Mouse (Mus musculus): ENCODE data around the gene Tldc2.

The Tldc2 gene

DNA sequence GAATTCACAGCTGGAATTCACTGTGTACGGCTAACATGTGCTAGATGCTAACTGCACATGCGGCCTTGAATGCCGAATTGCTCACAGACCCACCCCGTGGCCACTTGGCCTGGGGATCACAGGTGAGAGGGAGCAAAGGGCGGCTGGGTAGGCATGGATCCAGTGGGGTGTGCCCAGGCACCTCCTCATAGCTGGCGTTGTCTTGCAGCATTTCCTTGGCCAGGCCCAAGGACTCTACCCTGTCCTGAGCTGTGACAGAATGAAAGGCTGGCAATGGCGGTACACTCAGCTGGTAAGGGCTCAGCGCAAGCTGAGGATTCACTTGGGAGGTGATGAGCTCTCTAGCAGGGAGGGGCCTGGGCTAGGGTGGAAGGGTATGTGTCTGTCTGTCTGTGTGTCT, at the start of gene Tldc2:
Gene Tldc2, plus strand, starts transcription at position 260 of the 400 bp plus-strand sequence.
- in situ Hi-C loops (cut with MseI, MboI): no loop called here

DNA sequence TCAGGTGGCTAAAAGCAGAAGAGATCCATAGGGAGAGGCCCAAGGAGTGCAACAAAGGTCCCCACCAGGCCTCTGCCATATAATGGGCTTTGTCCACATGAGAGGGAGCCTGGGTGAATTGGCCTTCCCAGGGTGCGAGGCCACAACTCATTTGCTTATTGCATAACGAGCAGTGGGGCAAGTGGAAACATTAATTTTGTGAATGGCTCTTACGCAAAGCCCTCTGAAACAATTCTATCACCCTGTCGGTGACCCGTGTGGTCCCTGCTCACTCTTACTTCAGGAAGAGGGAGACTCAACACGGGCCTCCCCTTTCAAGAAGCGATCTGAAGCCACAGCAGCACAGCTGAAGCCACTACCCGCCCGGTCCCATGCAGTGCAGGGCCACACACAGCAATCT, 49.6 kb upstream of the Tldc2 start:
- in situ Hi-C loops (cut with MseI, MboI): loop anchor here in 1 of 2 experiments (10.0 kb wide), 1 partner anchor 133 kb away; no protein-coding TSS in a partner anchor

DNA sequence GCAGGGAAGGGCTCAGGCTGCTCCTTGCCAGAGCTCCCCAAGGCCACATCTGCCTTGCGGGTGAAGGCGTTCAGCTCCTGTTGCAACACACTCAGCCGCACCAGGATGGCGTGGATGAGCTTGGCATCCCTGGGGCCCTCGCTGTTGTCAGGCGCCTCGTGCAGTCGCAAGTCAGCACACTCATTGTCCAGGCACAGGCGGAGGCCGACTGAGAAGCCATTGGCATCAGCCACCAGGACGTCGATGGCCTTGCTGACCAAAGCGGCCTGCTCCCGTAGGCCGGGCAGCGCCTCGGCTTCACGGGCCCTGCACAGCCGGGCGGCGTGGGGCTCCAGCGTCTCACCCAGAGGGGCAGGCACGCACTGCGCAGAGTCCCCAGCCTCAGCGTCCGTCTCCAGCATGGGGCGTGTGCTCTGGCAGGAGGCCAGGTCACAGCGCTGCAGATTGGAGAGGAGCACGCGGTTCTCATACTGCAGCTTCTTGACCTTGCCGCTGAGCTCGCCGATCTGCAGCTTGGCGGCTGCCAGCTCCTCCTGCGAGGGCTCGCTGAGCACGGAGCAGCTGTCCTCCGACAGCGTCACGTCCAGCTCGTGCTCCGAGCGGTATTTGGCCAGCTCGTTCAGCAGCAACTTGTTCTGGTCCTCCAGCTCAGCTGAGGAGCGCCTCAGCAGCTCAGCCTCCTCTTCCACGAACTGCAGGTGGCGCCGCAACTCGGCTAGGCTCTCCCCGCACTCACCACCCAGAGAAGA, 46.8 kb upstream of the Tldc2 start:
- in situ Hi-C loops (cut with MseI, MboI): loop anchor here in 1 of 2 experiments (10.0 kb wide), 1 partner anchor 135 kb away; no protein-coding TSS in a partner anchor

DNA sequence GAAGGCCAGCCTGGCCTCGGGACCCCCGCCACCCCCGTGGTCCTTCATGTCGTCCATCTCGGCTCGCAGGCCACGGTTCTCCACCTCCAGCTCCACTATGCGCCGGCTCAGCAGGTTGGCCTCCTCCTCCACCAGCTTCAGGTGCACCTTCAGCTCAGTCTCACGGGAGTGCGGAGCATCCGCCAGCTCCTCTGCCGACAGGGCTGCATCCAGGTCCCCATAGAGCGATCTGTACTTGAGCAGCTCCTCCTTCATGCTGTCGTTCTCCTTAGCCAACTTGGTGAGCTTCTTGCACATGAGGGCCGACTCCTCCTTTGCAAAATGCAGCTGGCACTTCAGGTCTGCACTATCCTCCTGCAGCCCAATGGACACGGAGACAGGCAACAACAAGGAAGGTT, 46.2 kb upstream of the Tldc2 start:
- in situ Hi-C loops (cut with MseI, MboI): no loop called here

DNA sequence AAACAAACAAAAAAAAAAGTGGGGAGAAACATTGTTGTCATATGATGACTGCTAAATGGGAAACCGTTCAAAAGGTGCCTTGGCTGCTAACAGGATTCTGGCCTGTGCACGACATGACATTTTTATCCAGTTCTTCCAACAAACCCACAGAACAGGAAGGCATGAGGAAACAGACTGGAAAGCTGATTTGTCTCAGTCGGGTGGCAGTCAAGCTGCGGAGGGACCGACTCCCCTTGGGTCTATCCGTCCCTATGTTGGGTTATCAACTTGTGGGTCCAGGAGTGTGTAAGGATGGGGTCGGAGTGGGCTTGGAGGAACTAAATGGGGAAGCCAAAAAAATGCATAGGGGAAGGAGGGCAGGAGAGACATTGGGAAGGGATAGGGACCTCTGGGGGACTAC, 45.4 kb upstream of the Tldc2 start:
- in situ Hi-C loops (cut with MseI, MboI): no loop called here

DNA sequence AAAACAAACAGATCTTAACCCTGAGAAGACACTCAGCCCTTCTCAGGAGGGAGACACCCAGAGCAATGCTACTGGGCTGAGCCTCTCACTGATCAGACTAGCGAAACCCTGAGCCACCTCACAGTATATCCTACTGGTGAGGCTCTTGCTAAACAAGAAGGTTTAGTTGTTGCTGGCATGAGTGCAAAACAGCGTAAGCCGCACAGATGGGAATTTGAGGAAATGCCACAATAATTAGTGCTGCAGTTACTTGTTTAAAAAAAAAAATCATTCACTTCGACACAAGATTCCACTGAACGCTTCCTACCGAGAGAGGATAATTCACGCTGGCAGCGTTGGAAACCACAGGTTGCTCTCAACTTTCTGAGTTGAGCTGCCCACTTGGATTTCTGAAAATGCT, 43.3 kb upstream of the Tldc2 start:
- in situ Hi-C loops (cut with MseI, MboI): no loop called here

DNA sequence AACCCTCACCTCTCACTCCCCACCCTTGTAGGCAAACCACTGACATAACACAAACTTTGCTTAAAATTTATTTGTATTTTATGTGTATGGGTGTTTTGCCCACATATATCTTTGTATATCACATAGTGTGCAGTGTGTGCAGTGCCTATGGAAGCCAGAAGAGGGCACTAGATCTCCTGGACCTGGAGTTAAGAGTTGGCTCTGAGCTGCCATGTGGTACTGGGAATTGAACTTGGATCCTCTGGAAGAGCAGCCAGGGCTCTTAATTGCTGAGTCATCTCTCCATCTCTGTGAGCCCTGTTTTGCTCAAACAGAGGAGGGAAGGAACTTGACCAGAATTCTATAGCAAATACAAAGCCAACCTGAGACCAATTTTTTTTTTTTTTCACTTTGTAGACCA, 42.9 kb upstream of the Tldc2 start:
- in situ Hi-C loops (cut with MseI, MboI): no loop called here

DNA sequence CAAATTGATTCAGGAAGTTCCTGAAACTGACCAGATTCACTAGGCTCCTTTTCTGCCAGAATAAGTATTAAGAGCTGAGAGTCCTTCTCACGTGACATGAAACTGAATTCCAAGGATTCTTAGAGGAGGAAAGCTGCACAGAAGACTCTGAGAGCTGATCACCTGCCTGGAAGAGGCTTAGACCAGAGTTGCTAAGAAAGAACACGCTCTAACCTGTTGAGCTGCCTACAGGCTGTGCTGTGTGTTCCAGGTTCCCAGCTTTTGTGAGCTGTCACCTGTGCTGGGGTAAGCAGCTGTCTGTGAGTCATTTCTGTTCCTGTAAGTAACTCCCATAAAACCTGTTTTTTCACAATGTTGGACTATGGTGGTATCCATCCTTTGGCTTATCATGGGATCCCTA, 40.9 kb upstream of the Tldc2 start:
- in situ Hi-C loops (cut with MseI, MboI): loop anchor here in 1 of 2 experiments (5.0 kb wide), 1 partner anchor 46 kb away; no protein-coding TSS in a partner anchor

DNA sequence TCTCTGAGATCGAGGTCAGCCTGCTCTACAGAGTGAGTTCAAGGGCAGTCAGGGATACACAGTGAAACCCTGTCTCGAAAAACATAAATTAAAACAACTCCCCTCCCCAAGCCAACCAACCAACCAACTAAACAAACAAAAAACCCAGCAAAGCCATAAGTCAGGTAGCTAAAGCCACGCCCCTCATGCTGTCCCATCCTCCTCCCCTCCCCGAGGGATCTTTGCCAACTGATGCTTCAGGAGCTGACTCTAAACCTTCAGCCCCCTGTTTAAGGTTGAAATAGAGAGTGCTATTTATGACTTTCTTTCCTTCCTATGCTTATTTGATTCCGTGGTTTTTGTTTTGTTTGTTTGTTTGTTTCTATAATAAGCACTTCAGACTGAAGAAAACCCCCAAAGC, 39.9 kb upstream of the Tldc2 start:
- in situ Hi-C loops (cut with MseI, MboI): loop anchor here in 1 of 2 experiments (5.0 kb wide), 1 partner anchor 45 kb away; no protein-coding TSS in a partner anchor

DNA sequence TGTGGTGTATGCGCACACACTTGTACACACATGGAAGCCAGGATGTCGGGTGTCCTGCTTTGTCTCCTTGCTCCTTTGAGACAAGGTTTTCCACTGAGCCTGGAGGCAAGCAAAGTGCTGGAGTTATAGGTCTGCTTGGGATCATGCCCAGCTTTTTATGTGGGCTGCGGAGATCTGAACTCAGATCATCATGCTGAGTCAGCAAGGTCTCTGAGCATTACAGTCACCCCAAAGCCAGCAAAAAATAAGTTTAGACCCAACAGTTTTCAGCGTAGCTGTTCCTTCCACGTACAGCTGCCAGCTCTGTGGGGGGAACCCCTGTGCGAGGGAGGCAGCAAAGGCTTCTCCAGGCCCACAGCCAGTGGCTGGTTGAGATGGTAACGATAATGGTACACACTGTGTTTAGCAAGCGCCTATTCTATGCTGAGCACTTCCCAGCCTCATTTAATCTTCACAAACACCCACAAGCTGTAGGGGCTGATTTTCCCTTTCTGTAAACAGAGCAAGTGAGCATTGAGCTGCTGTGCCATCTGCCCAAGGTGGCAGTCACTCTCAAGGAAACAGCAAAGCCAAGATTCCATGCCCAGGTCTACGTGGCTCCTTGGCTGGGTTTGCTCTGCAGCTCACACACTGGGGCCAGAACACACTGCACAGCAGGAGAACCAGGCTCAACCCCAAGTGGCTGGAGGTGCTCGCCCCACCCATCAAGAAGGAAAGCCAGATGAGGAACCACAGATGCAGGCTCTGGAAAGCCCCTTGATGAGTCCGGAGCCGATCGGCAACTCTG, 38.3 kb upstream of the Tldc2 start:
- in situ Hi-C loops (cut with MseI, MboI): loop anchor here in 1 of 2 experiments (5.0 kb wide), 1 partner anchor 44 kb away; no protein-coding TSS in a partner anchor

DNA sequence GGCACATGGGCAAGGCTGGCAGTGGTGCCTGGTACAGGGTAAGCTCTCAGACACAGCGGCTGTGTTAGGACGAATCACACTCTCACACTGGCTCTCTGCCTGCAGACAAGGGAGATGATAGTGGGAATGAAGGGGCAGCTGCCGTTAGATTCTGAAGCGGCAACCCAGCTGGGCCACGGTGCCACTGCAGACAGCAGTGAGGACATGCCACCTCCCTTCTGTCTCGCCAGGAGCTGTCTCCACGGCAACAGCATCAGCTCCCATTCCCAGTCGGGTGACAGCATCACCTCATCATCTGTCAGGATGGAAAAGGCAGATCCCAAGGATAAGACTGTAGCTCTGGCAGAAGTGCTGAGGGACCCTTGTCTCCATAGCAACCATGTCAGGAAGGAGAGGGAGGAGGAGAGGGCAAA, 37.0 kb upstream of the Tldc2 start:
- in situ Hi-C loops (cut with MseI, MboI): loop anchor here in 1 of 2 experiments (5.0 kb wide), 1 partner anchor 42 kb away; no protein-coding TSS in a partner anchor

DNA sequence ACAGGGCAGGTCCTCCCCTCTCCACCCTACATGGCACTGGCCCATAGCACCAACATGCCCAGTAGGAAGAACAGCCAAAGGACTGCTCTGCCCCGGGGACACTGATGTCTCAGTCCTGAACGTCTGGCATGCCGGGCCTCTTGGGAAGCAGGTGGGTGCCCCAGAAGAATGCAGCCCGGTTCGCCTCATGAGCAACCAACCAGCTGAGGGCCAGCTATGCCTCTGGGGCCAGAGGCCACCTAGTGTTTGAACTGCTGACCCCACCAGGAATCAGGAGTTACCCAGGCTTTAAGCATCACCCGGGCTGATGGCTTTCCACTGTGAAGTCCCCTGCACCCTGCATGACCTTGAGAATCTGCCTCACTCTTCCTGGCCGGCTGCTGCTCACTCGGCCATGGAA, 34.4 kb upstream of the Tldc2 start:
- in situ Hi-C loops (cut with MseI, MboI): no loop called here

DNA sequence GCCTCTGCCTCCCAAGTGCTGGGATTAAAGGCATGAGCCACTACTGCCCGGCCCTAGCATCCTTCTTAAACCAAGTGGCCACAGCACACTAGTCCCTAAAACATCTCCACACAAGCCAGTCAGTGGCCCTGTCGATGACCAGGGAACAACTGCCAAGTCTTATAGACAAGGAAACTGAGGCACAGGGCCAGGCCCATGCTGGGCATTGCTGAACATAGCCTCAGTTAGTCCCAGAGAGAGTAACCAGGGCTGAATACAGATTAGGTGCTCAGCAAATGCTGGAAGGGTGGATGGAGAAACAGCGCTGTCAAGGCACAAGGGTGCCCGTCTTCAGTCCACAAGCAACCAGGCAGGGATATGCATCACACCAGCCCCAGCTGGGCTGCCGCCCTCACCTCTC, 33.7 kb upstream of the Tldc2 start:
- in situ Hi-C loops (cut with MseI, MboI): no loop called here

DNA sequence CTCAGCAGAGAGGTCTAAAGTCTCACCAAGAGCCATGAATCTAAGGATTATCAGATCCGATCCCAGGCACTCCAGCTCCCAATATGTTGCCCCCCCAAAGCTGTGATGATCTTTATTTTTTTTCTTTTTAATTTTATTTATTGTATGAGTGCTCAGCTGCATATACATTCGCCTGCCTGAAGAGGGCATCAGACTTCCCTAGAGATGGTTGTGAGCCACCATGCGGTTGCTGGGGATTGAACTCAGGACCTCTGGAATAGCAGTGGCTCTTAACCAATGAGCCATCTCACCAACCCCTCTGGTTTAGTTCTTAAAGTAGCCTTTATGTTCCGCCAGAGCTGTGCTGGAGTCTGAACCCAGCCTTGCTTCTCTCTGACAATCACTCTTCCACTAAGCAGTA, 33.1 kb upstream of the Tldc2 start:
- in situ Hi-C loops (cut with MseI, MboI): no loop called here

DNA sequence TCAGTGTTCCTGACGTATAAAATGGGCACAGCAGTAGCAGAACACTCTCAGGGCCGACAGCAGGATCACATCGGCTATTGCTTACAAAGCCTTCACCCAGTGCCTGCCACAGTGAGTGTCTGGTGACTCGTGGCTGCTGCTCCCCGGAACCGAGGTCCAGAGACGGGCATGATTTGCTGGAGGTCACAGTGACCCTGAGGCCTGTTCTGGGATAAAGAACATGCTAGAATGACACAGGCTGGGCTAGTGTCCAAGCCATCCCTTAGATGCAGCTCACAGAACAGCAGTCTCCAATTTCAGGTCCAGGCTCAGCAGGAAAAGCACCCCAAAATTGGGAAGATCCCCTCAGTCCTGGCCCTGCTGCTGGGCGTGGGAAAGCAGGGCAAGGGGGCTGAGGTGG, 32.6 kb upstream of the Tldc2 start:
- in situ Hi-C loops (cut with MseI, MboI): no loop called here

DNA sequence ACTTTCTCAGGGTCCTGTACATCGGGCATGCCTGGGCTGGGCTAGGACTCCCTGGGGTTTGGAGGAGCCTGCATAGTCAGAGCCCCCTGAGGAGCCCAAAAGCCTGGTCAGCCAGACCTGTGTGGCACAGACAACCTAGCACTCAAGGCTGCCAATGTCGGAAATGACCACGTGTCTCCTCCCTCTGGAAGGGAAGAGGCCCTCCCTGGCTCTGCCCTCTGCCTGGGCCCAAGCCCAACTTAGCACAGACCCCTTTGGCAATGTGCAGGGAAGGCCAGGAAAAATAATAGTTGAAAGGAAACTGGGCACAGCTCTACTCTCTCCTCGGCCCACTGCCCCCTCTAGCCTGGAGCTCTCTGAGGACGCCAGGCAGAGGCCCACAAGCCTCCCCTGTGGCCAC, 32.0 kb upstream of the Tldc2 start:
- in situ Hi-C loops (cut with MseI, MboI): no loop called here

DNA sequence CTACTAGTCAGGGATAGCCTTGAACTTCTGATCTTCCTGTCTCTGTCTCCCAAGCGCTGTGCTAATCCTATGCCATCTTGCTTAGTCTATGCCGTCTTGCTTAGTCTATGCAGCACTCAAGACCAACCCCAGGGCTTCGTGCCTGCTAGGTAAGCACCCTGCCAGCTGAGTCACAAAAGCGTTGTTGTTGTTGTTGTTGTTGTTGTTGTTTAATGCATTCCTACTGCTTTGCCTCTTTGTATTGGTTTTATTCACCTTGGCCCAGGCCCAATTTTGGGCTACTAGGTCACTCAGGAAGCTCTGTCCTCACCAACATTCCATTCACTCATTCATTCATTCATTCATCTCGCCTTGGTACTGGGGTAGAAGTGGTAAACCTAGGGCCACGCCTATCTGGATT, 31.1 kb upstream of the Tldc2 start:
- in situ Hi-C loops (cut with MseI, MboI): no loop called here

DNA sequence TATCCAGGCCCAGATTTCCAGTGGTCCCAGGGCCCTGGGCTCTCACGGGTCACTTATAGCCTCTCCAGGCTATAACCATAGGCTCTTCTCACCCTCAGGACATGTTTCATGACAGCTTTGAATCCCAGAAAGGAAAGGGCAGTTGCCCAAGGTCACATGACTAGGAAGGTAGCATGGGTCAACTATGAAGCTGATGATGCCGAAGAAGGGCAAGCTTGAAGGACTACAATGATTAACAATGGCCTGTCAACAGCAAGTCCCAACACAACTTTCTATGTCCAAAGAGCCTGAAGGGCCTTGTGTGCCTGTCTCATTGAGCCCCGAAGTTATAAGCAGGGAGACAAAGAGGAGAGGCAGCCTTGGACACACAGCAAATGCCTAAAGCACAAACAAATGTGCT, 29.7 kb upstream of the Tldc2 start:
- in situ Hi-C loops (cut with MseI, MboI): no loop called here

DNA sequence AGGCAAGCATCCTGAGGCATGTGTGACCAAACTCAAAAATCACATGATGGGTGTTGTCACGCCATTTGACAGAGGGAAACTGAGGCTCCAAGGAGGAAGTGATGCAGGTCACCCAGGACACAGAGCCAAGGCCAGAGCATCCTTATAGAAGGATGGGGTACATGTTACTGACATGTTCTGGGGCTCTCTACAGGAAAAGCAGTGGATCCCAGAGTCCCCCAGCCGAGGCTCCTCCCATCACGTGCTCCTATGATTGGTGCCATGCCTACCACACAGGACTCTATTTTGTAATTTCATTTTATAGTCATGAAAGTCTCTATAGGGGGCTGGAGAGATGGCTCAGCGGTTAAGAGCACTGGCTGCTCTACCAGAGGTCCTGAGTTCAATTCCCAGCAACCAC, 29.1 kb upstream of the Tldc2 start:
- in situ Hi-C loops (cut with MseI, MboI): no loop called here

DNA sequence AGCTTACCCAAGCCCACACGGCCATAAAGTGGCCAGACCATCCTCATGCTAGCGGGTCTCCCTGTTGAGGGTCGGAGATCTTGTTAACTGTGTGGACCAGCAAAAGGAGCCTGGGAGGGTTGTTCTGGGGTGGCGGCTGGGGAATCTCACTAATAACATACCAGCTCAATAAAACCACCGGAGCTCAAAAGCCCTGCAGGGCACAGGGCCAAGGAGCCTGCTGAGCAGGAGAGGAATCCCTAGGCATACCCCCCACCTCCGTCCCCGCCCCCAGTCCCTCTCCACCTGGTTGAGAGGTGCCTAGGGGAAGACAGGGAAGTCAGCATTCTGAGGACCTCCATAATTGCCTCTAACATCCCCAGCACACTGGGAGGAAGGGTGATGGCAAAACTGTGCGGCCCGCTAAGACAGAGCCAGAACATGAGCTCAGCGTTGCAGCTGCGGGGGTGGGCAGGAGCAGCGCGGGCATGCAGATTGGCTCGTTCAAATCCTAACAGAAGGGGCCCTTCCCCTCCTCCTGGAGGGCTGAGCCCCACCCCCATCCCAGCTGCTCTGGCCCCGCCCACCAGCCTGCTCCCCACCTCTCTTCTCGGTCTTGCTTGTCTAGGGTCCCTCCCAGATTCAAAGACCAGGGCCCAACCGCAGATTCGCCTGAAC, 28.4 kb upstream of the Tldc2 start:
- in situ Hi-C loops (cut with MseI, MboI): no loop called here

DNA sequence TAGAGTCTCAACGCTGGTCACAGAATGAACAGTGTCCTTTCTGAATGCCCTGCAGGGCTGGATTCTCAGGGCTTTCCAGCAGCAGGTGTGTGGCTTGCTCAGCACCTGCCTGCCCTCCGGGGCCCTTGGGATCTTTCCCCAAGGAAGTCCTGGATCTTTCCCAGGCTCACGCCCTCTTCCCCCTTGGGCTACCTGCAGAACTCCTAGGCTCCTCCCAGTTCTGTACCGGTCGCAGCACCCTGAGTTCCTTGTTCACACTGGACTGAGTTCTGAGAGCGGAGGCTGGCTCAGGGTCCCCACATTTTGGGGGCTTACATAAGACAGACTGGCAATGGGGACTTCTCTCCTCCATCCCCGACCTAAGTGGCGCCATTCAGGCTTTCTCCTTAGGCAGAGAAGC, 27.7 kb upstream of the Tldc2 start:
- in situ Hi-C loops (cut with MseI, MboI): no loop called here

DNA sequence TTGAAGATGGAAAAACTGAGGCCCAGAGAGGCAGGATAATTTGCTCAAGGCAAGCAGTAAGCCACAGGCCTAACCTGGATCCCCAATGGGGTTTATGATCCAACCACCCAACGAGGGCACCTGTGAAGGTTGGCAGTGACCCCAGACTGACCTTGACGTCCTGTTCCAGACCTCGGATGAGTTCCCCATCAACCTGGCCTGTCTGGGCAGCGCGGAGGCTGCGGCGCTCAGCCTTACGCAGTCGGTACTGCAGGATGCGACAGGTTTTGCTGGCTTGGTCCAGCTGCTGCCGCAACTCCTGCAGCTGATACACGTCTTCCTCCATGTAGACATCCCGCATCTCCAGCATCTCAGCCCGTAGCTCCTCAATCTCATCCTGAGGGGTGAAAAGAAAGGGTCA, 26.8 kb upstream of the Tldc2 start:
- in situ Hi-C loops (cut with MseI, MboI): no loop called here
